Mouse (Mus musculus): ENCODE measurements around the gene H3f3a.

H3f3a gene

GRCm38 (mm10) chr1:180823716-180824115 is 10.0 kb upstream of the H3f3a start:
- no peak for DNase-seq (ENCODE audit: low read depth, low spot score)

- DNase-seq (ENCODE audit: low read depth, low spot score): no peak
Measured at GRCm38 (mm10) chr1:180822276-180822675, 8.5 kb upstream of the H3f3a start.

- DNase-seq (ENCODE audit: low read depth, low spot score): no peak
Measured at GRCm38 (mm10) chr1:180821101-180821500, 7.4 kb upstream of the H3f3a start.

GRCm38 (mm10) chr1:180818000-180818399 is 4.3 kb upstream of the H3f3a start:
- DNase-seq (ENCODE audit: low read depth, low spot score): no peak

- no peak for DNase-seq (ENCODE audit: low read depth, low spot score)
Measured at GRCm38 (mm10) chr1:180815371-180816024, 1.8 kb upstream of the H3f3a start.

- DNase-seq (ENCODE audit: low read depth, low spot score): peak; percentile 88
Measured at GRCm38 (mm10) chr1:180813409-180813884, 296 bp downstream of the H3f3a start.

- no peak for DNase-seq (ENCODE audit: low read depth, low spot score)
Measured at GRCm38 (mm10) chr1:180812463-180813408, 1.0 kb downstream of the H3f3a start.

- DNase-seq (ENCODE audit: low read depth, low spot score): no peak
Measured at GRCm38 (mm10) chr1:180811596-180812462, 1.9 kb downstream of the H3f3a start.

GRCm38 (mm10) chr1:180810976-180811375 is 2.8 kb downstream of the H3f3a start:
- DNase-seq (ENCODE audit: low read depth, low spot score): no peak

GRCm38 (mm10) chr1:180808831-180809230 is 4.9 kb downstream of the H3f3a start:
- no peak for DNase-seq (ENCODE audit: low read depth, low spot score)

- no peak for DNase-seq (ENCODE audit: low read depth, low spot score)
Measured at GRCm38 (mm10) chr1:180803881-180804280, 9.9 kb downstream of the H3f3a start.

- DNase-seq (ENCODE audit: low read depth, low spot score): no peak
Measured at GRCm38 (mm10) chr1:180801466-180801994, 12.2 kb downstream of the H3f3a start.

- no peak for DNase-seq (ENCODE audit: low read depth, low spot score)
Measured at GRCm38 (mm10) chr1:180800814-180801213, 12.9 kb downstream of the H3f3a start.

GRCm38 (mm10) chr1:180800022-180800421 is 13.7 kb downstream of the H3f3a start:
- DNase-seq (ENCODE audit: low read depth, low spot score): no peak

GRCm38 (mm10) chr1:180799253-180799652 is 14.5 kb downstream of the H3f3a start:
- no peak for DNase-seq (ENCODE audit: low read depth, low spot score)

GRCm38 (mm10) chr1:180798660-180799059 is 15.1 kb downstream of the H3f3a start:
- DNase-seq (ENCODE audit: low read depth, low spot score): no peak

GRCm38 (mm10) chr1:180794170-180794569 is 19.6 kb downstream of the H3f3a start:
- DNase-seq (ENCODE audit: low read depth, low spot score): no peak

- DNase-seq (ENCODE audit: low read depth, low spot score): no peak
Measured at GRCm38 (mm10) chr1:180793445-180794117, 20.2 kb downstream of the H3f3a start.

GRCm38 (mm10) chr1:180792814-180793213 is 20.9 kb downstream of the H3f3a start:
- no peak for DNase-seq (ENCODE audit: low read depth, low spot score)

GRCm38 (mm10) chr1:180791821-180792480 is 21.8 kb downstream of the H3f3a start:
- no peak for DNase-seq (ENCODE audit: low read depth, low spot score)
